Mouse (Mus musculus) limb, embryonic 14.5 days (tissue): ENCODE data around the gene Hist1h1t. TPM values are rescaled to one million over a fixed set of nuclear protein-coding genes. Genes with fewer than 3 reads are reported as not detected.

ENCODE experiments used
- ATAC-seq: fragments of 200-750 bp; cut with Nextera tagmentation; 2 replicates; pipeline ENCODE4 v1.8.0; 2017; ENCODE audit warnings: low read depth, moderate number of reproducible peaks, moderate TSS enrichment; ENCODE audit not compliant: low FRiP score
- DNase-seq: peaks from one replicate; pipeline ENCODE4 v3.0.0-alpha.2; 2015; ENCODE audit warnings: low spot score
- H3K27ac ChIP-seq: fragments of 300-500 bp; sonication (generic); replicated peaks from 2 replicates; pipeline ENCODE4 v1.5.1; 2014; ENCODE audit warnings: low read depth, mild to moderate bottlenecking, low read length, moderate library complexity, mixed read lengths
- H3K27me3 ChIP-seq: fragments of 300-500 bp; sonication (generic); 2 replicates; pipeline ENCODE4 v1.6.1; 2014; ENCODE audit warnings: low read length, mixed read lengths; ENCODE audit not compliant: control insufficient read depth, insufficient read depth
- H3K36me3 ChIP-seq: fragments of 300-500 bp; sonication (generic); 2 replicates; pipeline ENCODE4 v1.6.1; 2014; ENCODE audit warnings: mild to moderate bottlenecking, low read length, moderate library complexity, mixed read lengths; ENCODE audit not compliant: control insufficient read depth, insufficient read depth
- H3K4me1 ChIP-seq: fragments of 300-500 bp; sonication (generic); 2 replicates; pipeline ENCODE4 v1.6.1; 2014; ENCODE audit warnings: antibody characterized with exemption, low read length, mixed read lengths; ENCODE audit not compliant: control insufficient read depth, insufficient read depth
- H3K4me2 ChIP-seq: fragments of 300-500 bp; sonication (generic); replicated peaks from 2 replicates; pipeline ENCODE4 v1.6.1; 2014; ENCODE audit warnings: low read depth, mild to moderate bottlenecking, low read length, moderate library complexity; ENCODE audit not compliant: severe bottlenecking
- H3K4me3 ChIP-seq: fragments of 300-500 bp; sonication (generic); replicated peaks from 2 replicates; pipeline ENCODE4 v1.5.1; 2014; ENCODE audit warnings: low read length
- H3K9ac ChIP-seq: fragments of 300-500 bp; sonication (generic); 2 replicates; pipeline ENCODE4 v1.6.1; 2014; ENCODE audit warnings: mild to moderate bottlenecking, low read depth, low read length, moderate library complexity; ENCODE audit not compliant: severe bottlenecking
- H3K9me3 ChIP-seq: fragments of 300-500 bp; sonication (generic); 2 replicates; pipeline ENCODE4 v1.6.1; 2016; ENCODE audit warnings: low read length; ENCODE audit not compliant: control insufficient read depth
- POLR2A ChIP-seq: fragments of 200-500 bp; IDR thresholded peaks from 2 replicates; pipeline ENCODE4 v1.8.0; 2012; ENCODE audit warnings: inconsistent platforms, mild to moderate bottlenecking, moderate library complexity, borderline replicate concordance; ENCODE audit not compliant: insufficient read depth, insufficient read length; ENCODE audit errors: extremely low read depth
- WGBS: fragments of 180-500 bp; shearing (Covaris S2); extraction: QIAGEN DNeasy Blood & Tissue Kit; methylation state at CpG from one replicate; pipeline ENCODE4 v1.1.7; 2014; 5-methylcytosine and 5-hydroxymethylcytosine counted together
- polyA plus RNA-seq, 2 experiments: library from polyadenylated mRNA; depleted of rRNA in 1 of 2; stranded (reverse) in 1 of 2; unstranded in 1 of 2; fragments of >200 nt; fragmentation: Nextera tagmentation in 1 of 2; extraction: Ambion mirVana in 1 of 2; gene quantifications; 2 replicates each; pipeline versions ENCODE4 v1.2.1 to v1.2.3; 2012 to 2014

Gene Hist1h1t
- polyA plus RNA-seq, 2 experiments: 0.20 to 0.21 TPM

GRCm38 (mm10) chr13:23687181-23687580 is 8.4 kb upstream of the Hist1h1t start:
- H3K4me3 ChIP-seq: no peak overlapping the region
- DNase-seq (peak; percentile 29), ATAC-seq (no peak)
- WGBS: 74% methylated on average over 4 of the region's 4 CpGs
- H3K27me3 ChIP-seq: no peaks in the 10 kb centered on the region
- H3K4me2 ChIP-seq: no peak overlapping the region; the same call in 1 of the 2 replicates
- H3K36me3 ChIP-seq: no peaks in the 10 kb centered on the region
- no peak overlapping the region for H3K27ac ChIP-seq
- TF ChIP-seq POLR2A: no peak
- H3K9ac ChIP-seq: no peak overlapping the region
- H3K4me1 ChIP-seq: peaks cover 18% of the 10 kb centered on the region
- H3K9me3 ChIP-seq: no peaks in the 10 kb centered on the region

- DNase-seq: no peak
- no peak for ATAC-seq
- no peaks in the 10 kb centered on the region for H3K36me3 ChIP-seq
- H3K4me2 ChIP-seq: no peak overlapping the region
- 94% methylated on average over 7 of the region's 7 CpGs for whole genome bisulfite sequencing
- H3K27ac ChIP-seq: no peak overlapping the region
- peaks cover 14% of the 10 kb centered on the region for H3K4me1 ChIP-seq
- no peak overlapping the region for H3K4me3 ChIP-seq
- no peak overlapping the region for H3K9ac ChIP-seq
- no peaks in the 10 kb centered on the region for H3K9me3 ChIP-seq
- H3K27me3 ChIP-seq: no peaks in the 10 kb centered on the region
- TF ChIP-seq POLR2A: no peak
Measured at GRCm38 (mm10) chr13:23687907-23688306, 7.7 kb upstream of the Hist1h1t start.

DNA sequence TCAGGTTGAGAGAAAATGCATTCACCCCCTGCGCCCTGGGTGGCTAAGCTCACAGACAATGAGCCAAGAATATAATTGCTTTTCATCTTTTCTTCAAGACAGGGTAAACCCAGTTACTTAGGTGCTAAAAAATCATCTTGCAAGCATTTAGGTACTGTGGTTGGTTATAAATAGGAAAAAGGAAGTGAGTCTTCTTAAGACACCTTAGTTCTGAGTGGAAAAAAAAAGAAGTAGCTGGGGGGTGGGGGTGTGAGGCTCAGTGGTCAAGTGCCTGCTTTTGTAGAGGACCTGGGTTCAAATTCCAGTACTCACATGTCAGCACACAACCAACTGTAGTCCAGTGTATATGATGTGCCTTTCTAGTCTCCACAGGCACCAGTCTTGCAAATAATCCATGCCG is 6.7 kb upstream of the Hist1h1t start:
- ATAC-seq (no peak), DNase-seq (no peak)
- H3K36me3 ChIP-seq: no peaks in the 10 kb centered on the region
- H3K4me2 ChIP-seq: no peak overlapping the region
- H3K4me3 ChIP-seq: no peak overlapping the region
- WGBS: 90% methylated on average over 2 of the region's 2 CpGs
- H3K27ac ChIP-seq: no peak overlapping the region
- peaks cover 12% of the 10 kb centered on the region for H3K4me1 ChIP-seq
- TF ChIP-seq POLR2A: no peak
- H3K9ac ChIP-seq: no peak overlapping the region
- no peaks in the 10 kb centered on the region for H3K27me3 ChIP-seq
- no peaks in the 10 kb centered on the region for H3K9me3 ChIP-seq

DNA sequence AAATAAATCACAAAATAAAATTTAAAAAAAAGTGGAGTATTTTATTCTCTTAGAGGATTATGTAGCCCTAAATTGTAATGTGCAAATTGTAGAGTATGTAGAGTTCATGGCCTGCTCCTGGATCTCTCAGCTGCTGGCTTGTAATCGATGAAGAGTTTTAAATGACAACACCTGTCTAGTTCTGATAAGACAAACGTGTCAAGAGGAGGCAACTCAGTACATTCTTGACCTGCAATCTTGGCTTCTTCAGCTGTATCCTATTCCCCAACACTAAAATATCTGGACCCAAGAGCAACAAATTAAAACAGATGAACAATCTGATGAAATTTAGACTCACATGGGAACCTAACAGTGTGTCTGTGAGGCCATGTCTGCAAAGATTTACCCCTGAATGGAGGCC is 6.2 kb upstream of the Hist1h1t start:
- DNase-seq (no peak), ATAC-seq (no peak)
- Histone ChIP-seq H3K4me1 (peaks cover 12% of the 10 kb centered on the region), H3K4me2 (no peak overlapping the region), H3K27me3 (no peaks in the 10 kb centered on the region), H3K9ac (no peak overlapping the region), H3K27ac (no peak overlapping the region), H3K9me3 (no peaks in the 10 kb centered on the region), H3K36me3 (no peaks in the 10 kb centered on the region), H3K4me3 (no peak overlapping the region)
- no peak for TF ChIP-seq POLR2A
- 68% methylated on average over 2 of the region's 2 CpGs for WGBS

GRCm38 (mm10) chr13:23693856-23694440 is 1.7 kb upstream of the Hist1h1t start:
- peaks cover 8% of the 10 kb centered on the region; the same call in 1 of the 2 replicates for H3K4me1 ChIP-seq
- no peaks in the 10 kb centered on the region for H3K36me3 ChIP-seq
- H3K9ac ChIP-seq: no peak overlapping the region
- no peaks in the 10 kb centered on the region for H3K9me3 ChIP-seq
- 70% methylated on average over 6 of the region's 6 CpGs for WGBS
- TF ChIP-seq POLR2A: no peak
- DNase-seq (no peak), ATAC-seq (no peak)
- no peak overlapping the region for H3K4me3 ChIP-seq
- H3K27ac ChIP-seq: no peak overlapping the region
- no peak overlapping the region for H3K4me2 ChIP-seq
- H3K27me3 ChIP-seq: no peaks in the 10 kb centered on the region
